Mouse (Mus musculus) adrenal gland, postnatal 10 days (tissue): Measurements from ENCODE around the gene Dnah11. TPM values are rescaled to one million over a fixed set of nuclear protein-coding genes. Genes with fewer than 3 reads are reported as not detected.
A peak's percentile ranks its signal among the peaks of the same experiment; 100 is the strongest.

Source experiments
- DNase-seq: peaks from one replicate; pipeline ENCODE4 v3.0.0; 2021; ENCODE audit warnings: mixed read lengths
- total RNA-seq, 2 experiments: library from RNA; stranded (reverse); gene quantifications; 2 replicates each; pipeline ENCODE4 v1.2.3; 2021

Gene Dnah11
- total RNA-seq, 2 experiments from 2014 or later: 0.12 to 0.15 TPM

DNA sequence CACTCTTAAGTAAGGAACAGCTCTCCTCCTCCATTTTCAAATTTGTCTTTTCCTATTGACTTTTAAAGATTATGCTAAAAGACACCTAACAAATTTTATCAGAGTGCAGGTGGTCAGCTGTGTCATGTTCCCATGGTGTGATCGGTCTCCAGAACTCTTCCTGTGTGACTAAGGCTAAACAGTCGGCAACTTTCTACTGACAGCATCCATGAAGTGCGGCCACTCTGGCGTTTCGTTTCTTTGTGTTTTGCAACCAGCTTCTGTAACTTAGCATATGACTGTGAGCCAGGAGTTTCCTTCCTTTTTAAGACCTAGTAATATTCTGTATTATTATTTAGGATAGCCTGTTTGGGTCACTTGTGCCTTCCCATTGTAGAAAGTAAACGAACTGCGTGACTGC lies 338.0 kb downstream of the Dnah11 start:
- no peak for DNase-seq

DNA sequence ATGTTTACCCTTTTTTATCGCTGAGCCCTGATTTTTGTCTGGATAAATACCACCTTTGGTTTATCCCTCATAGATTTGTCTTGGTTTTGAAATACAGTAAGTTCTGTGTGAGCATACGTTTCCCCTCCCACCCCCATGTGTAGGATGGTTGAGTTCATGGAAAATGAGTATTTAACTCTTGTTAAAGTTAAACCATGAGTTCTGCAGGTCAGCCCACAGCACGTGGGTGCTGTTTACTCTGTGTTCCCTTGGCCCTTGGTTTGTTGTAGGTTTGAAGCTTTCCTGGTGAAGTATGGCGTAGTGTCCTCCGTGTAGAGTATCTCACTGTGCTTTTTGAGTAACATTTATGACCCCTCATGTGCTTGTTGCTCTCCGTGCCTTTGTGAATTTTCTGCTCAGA lies 341.0 kb downstream of the Dnah11 start:
- no peak for DNase-seq

DNA sequence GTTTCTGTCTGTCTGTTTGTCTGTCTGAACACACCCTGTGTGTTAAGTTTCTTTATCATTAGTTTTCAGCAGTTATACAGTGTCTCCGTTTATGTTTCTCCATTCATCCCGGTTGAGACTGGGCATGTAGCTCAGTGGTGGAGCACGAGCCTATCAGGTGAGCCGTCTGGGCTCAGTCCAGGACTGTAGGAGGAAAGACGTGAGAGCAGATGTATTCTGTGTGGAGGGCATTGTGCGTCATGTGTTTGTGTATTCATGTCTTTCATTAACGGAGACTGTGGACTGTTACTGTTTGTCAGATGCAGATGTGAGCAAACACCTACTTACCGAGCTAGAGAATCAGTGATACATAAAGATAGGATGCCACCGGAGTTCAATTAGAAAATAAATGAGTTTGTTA lies 341.8 kb downstream of the Dnah11 start:
- DNase-seq: no peak

DNA sequence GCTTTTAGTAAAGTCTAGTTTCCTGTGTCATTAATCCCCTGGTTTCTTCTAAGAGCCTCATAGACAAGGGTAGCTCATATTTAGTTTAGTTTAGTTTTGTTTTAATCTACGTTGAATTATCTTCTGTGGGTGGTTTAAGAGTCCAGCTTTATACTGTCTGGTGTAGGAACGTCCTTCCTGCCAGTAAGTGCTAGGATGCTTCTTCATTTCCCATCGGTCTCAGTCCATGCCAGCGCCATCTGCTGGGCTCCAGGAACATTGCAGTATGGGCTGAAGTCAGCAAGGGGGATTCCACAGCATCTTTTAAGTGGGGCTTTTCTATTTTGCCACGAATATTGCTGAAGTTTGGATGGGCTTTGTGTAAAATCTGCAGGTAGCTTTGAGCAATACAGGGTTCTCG lies 345.5 kb downstream of the Dnah11 start:
- peak; percentile 69 for DNase-seq

DNA sequence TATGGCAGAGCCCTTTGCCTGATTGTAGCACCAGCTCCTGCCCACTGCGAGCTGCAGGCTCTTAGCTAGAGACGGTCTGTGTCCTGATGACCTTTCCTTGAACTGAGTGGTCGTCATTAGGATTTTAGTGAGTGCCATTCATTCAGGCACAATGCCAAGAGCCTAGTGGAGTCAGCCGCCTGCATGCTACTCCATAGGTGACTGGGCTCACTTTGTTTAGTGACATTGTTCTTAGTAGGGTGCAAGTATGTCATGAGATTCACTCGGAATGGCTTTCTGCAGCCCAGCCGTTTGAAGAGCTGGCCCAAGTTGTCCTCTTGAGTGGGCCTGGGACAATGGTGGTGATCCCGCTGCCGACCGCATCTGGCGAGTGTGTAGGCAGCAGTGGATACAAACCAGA lies 348.4 kb downstream of the Dnah11 start:
- DNase-seq: no peak

DNA sequence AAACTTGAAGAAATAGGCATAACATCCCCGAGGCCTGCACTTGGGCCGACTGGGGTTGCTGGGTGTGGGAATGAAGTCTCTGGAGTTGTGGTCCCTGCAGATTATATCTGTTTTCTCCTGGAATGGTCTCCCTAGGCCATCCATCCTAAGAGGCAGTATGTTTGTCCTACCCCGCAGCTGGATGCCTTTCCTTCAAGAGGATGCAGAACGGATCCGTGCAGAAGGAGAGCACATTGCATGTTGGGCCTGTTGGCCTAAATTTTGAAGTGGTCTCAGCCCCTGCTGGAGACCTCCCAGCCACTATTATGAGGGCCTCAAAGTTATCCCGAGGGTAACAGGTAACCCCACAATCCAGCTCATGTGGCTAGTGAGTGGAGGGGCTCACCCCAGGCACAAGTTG lies 350.2 kb downstream of the Dnah11 start:
- DNase-seq: no peak

GRCm38 (mm10) chr12:117844917-117845316 lies 353.9 kb downstream of the Dnah11 start:
- no peak for DNase-seq

DNA sequence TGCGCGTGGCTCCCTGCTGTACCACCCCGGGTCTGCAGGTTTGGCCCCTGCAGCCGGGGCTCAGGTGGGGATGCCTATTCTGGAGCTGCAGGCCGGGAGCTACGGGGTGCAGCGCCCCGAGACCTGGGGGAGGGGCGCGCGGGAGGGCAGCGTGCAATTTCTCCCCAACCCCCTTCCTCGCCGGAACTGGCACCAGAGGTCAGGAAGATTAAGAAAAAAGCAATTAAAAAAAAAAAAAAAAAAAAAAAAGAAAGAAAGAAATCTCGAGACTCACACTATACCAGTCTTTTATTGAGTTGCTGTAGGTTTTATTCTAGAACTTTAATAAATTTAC lies 354.8 kb downstream of the Dnah11 start:
- DNase-seq: no peak

- peak; percentile 74 for DNase-seq
Observed at GRCm38 (mm10) chr12:117843302-117844074, 355.4 kb downstream of the Dnah11 start.

DNA sequence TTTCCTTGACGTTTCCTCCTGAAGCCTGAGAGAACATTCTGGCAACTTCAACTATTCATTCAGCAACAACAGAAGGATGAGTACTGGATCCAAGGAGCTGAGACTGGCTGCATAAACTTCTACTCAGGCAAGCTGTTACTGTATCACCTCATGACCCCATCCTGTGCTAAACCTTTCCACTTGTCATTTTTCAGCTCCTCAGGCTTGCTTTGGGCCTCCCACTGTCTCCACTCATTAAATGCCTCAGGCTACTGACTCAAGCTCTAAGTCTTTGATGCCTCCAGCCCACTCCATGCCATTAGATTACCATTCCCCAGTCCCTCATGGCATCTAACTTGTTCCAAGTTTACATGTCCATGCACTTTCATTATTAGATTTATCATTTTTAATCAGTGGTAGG lies 356.2 kb downstream of the Dnah11 start:
- DNase-seq: no peak

DNA sequence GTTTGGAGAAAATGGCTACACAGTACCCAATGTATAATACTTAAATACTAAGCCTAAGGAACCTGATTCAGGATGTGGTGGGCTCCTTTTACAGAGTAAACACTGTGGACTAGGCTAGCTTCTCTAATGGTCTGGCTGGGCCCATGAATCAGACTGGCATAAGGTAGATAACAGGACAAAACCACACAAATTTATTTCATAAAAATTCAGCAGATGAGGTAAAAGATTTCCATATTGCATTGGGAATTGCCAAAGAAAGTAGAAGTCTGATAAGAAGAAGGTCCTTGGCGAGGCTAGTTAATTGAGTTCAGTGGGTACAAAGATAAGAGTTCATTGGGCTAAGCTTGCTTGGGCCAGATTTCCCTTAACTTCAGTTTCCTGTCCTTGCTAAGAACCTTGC lies 358.1 kb downstream of the Dnah11 start:
- DNase-seq: no peak

GRCm38 (mm10) chr12:117837376-117837775 lies 361.5 kb downstream of the Dnah11 start:
- DNase-seq: no peak

DNA sequence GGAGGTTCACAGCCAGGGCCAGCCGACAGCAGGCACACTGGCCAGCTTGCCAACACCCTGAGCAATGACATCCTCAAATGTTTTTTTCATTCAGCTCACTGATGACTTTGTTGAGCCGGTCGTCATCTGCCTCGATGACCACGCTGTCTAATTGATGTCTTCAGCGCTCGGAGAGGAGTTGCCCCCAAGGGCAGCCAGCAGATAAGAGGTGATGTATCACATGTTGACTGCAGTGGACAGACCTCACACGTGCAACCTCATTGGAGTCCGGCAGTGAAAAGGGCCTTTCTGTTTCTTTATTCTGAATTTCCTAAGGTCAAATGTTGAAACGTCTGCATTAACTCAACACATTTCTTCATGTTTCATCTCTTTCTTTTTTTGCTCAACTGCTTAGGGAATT lies 363.5 kb downstream of the Dnah11 start:
- peak; percentile 33 for DNase-seq

DNA sequence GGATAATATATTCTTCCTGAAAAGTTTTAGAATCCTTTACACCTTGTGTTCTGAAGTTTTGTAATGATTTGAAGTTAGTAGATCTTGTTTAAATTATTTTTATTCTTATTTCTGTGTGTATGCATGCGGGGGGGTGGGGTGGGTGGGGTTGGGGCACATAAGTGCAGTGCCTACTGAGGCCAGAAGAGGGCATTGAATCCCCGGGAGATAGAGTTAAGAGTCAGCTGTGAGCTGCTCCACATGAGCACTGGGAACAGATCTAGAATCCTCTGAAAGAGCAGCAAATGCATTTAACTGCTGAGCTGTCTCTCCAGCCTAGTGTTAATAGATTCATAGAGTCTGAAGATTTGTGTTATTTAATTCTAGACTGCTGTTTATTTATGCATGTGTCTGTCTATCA lies 364.2 kb downstream of the Dnah11 start:
- no peak for DNase-seq

DNA sequence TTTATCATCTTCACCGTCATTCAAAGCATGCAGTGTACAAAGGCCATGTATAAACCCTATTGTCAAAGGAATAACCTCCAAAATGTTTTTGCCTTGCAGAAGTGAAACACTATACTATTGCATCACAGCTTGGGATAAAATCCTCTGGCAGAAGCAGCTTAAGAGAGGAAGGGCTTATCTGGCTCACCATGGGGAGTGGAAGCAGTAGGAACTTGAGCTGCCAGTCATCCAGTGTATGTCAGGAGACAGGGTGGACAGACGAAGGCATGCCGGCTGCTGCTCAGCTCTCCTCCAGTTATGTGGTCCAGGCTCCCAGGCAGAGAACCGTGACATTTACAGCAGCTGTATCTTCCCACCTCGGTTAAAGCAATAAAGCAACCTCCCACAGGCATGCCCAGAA lies 366.7 kb downstream of the Dnah11 start:
- DNase-seq: no peak

DNA sequence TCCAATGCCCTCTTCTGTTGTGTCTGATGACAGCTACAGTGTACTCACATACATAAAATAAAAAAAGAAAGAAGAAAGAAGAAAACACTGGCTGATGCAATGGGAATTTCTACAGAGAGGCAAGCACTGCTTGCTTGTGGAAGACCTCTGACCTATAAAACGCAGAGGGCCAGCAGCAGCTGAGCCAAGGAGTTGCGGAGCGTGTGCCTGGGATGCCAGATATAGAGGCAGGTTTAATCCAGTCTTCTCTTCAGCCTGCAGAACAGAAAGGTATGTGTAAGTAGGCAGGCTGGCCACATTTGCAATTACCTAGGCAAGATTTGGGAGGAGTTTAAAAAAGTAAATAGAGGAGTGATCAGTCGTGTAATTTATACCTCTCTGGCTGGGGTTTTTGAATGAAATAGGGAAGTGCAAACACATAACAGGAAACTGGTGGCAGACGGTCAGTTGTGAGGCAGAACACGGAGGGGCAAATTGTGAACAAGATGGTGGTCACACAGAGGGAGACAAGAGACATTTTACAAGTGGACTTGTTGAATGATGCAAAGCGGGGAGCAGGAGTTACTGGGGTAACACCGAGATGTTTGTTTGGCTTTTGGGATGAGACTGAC lies 367.4 kb downstream of the Dnah11 start:
- DNase-seq: no peak

DNA sequence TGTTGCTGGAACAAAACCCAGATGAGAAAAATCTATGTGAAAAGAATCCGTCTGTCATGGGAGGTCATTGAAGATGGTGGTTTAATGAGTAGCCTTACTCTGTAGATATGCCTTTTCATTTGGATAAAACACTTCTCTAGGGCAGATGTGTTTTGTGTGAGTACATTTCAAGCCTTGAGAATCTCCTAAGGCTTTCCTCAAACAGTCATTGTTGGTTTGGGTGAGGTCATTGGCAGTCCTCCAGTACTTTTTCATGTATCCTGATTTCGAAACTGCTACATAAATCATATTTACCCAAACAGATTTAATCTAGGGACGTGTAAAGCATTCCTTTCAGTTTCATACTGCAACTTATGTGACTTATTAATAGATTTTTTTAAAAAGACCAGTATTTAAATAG lies 370.5 kb downstream of the Dnah11 start:
- DNase-seq: peak; percentile 36

Other genes with a start within 250 kb of the Dnah11 start
- 1 to 10 TPM; 6.5 to 9.6 TPM for gene Sp4, start 102.4 kb upstream of the Dnah11 start, total RNA-seq